Mouse (Mus musculus) stomach, embryonic 14.5 days (tissue): ENCODE results near the gene Gadd45g. TPM values are rescaled to one million over a fixed set of nuclear protein-coding genes. Genes with fewer than 3 reads are reported as not detected.
A peak's percentile ranks its signal among the peaks of the same experiment; 100 is the strongest.

Source experiments
- ATAC-seq: fragments of 200-750 bp; cut with Nextera tagmentation; 2 replicates; pipeline ENCODE4 v1.8.0; 2017; ENCODE audit warnings: low read depth, moderate TSS enrichment; ENCODE audit not compliant: insufficient number of reproducible peaks, insufficient read depth, low FRiP score
- H3K27ac ChIP-seq: fragments of 300-500 bp; sonication (generic); 2 replicates; pipeline ENCODE4 v1.5.1; 2014; ENCODE audit warnings: mild to moderate bottlenecking, low read length, moderate library complexity, mixed read lengths
- H3K27me3 ChIP-seq: fragments of 300-500 bp; sonication (generic); 2 replicates; pipeline ENCODE4 v1.6.1; 2014; ENCODE audit warnings: low read length, control low read depth, mixed read lengths; ENCODE audit not compliant: control insufficient read depth, insufficient read depth
- H3K36me3 ChIP-seq: fragments of 300-500 bp; sonication (generic); 2 replicates; pipeline ENCODE4 v1.6.1; 2014; ENCODE audit warnings: mild to moderate bottlenecking, control low read depth, low read length, moderate library complexity, mixed read lengths; ENCODE audit not compliant: control insufficient read depth, insufficient read depth
- H3K4me1 ChIP-seq: fragments of 300-500 bp; sonication (generic); 2 replicates; pipeline ENCODE4 v1.6.1; 2014; ENCODE audit warnings: low read length, control low read depth, mixed read lengths; ENCODE audit not compliant: control insufficient read depth, insufficient read depth
- H3K4me2 ChIP-seq: fragments of 300-500 bp; sonication (generic); replicated peaks from 2 replicates; pipeline ENCODE4 v1.6.1; 2014; ENCODE audit warnings: low read depth, low read length, control low read depth
- H3K4me3 ChIP-seq: fragments of 300-500 bp; sonication (generic); 2 replicates; pipeline ENCODE4 v1.5.1; 2014; ENCODE audit warnings: low read depth, low read length, control low read depth
- H3K9ac ChIP-seq: fragments of 300-500 bp; sonication (generic); replicated peaks from 2 replicates; pipeline ENCODE4 v1.6.1; 2014; ENCODE audit warnings: low read depth, mild to moderate bottlenecking, control low read depth, low read length, moderate library complexity, mixed read lengths
- H3K9me3 ChIP-seq: fragments of 300-500 bp; sonication (generic); 2 replicates; pipeline ENCODE4 v1.6.1; 2016; ENCODE audit warnings: low read depth, low read length, control low read depth; ENCODE audit not compliant: control insufficient read depth
- WGBS: fragments of 180-500 bp; shearing (Covaris S2); extraction: QIAGEN DNeasy Blood & Tissue Kit; methylation state at CpG from one replicate; pipeline ENCODE4 v1.1.7; 2014; 5-methylcytosine and 5-hydroxymethylcytosine counted together
- polyA plus RNA-seq: library from polyadenylated mRNA; unstranded; fragments of >200 nt; fragmentation: Nextera tagmentation; extraction: Ambion mirVana; gene quantifications from 2 replicates; pipeline ENCODE4 v1.2.1, GENCODE M21; 2014

The Gadd45g gene
- polyA plus RNA-seq, 1 experiment from 2014 or later, result 22.9 TPM

DNA sequence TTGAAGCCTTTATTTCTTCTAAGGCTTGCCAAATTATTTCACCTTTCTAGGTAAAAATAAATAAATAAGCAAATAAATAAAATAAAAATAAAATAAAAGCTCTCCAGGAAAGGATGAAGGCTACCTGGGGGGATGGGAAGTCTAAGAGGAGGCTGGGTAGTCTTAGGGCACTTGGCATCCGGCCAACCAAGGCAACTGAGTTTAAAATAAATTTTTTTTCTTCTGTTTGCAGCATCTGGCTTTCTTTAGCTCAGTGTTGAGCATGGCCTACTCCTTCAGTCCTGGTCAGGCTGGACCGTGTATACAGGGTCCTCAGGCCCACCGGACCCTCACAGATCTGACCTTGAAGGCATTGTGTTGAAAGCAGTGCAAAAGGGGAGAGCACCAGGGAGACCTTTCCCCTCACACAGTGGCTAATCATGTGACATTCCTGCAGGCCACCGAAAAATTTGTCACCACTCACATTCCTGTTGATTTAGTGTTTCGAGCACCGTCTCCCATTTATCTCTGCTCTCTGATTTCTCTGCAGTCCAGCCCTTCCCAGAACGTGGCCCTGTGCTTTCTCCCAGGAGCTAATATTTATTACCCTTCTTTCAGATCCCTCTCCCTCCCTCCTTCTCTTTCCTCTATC, 6.2 kb downstream of the Gadd45g start:
- no peak overlapping the region for H3K27ac ChIP-seq
- no peaks in the 10 kb centered on the region for H3K36me3 ChIP-seq
- 25% methylated on average over 7 of the region's 7 CpGs for WGBS
- H3K27me3 ChIP-seq, result no peaks in the 10 kb centered on the region
- no peak for ATAC-seq
- no peak overlapping the region for H3K4me2 ChIP-seq
- H3K4me1 ChIP-seq, result peaks cover 29% of the 10 kb centered on the region
- no peaks in the 10 kb centered on the region for H3K9me3 ChIP-seq
- no peak overlapping the region for H3K9ac ChIP-seq
- no peak overlapping the region for H3K4me3 ChIP-seq

GRCm38 (mm10) chr13:51853301-51854243, 7.1 kb downstream of the Gadd45g start:
- H3K27me3 ChIP-seq, result no peaks in the 10 kb centered on the region
- 30% methylated on average over 16 of the region's 16 CpGs for WGBS
- no peak overlapping the region for H3K27ac ChIP-seq
- no peak overlapping the region for H3K4me3 ChIP-seq
- no peak overlapping the region for H3K4me2 ChIP-seq
- no peaks in the 10 kb centered on the region for H3K36me3 ChIP-seq
- ATAC-seq, result peak; percentile 66; the same call in 1 of the 2 replicates
- H3K9me3 ChIP-seq, result no peaks in the 10 kb centered on the region
- peaks cover 22% of the 10 kb centered on the region for H3K4me1 ChIP-seq
- no peak overlapping the region for H3K9ac ChIP-seq

GRCm38 (mm10) chr13:51855584-51855983, 9.1 kb downstream of the Gadd45g start:
- Histone ChIP-seq H3K27ac (no peak overlapping the region), H3K4me1 (peaks cover 13% of the 10 kb centered on the region), H3K4me3 (no peak overlapping the region), H3K9me3 (no peaks in the 10 kb centered on the region), H3K4me2 (no peak overlapping the region), H3K36me3 (no peaks in the 10 kb centered on the region), H3K27me3 (no peaks in the 10 kb centered on the region), H3K9ac (no peak overlapping the region)
- no peak for ATAC-seq
- 72% methylated on average over 5 of the region's 5 CpGs for WGBS

DNA sequence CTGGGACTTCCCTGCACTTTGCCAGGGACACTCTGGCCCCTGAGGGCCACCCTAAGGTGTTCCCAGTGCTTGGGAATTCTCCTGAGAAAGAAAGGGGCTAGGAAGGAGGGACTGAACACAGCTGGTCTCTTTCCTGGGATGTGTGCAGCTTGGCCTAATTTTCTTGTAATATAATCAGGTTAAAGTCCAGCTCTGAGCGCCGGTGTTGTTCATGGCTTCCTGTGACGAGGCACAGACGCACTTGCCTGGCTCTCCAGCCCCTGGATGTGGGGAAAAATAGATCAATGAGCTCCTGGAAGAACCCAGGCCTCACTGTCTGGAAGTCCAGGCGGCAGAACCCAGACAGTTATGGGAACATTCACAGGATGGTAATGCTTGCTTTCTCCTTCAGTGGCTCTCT, 10.7 kb downstream of the Gadd45g start:
- Histone ChIP-seq H3K36me3 (no peaks in the 10 kb centered on the region), H3K9me3 (no peaks in the 10 kb centered on the region), H3K27ac (no peak overlapping the region; the same call in 1 of the 2 replicates), H3K9ac (no peak overlapping the region), H3K4me3 (no peak overlapping the region), H3K4me2 (no peak overlapping the region), H3K4me1 (peaks cover 13% of the 10 kb centered on the region), H3K27me3 (no peaks in the 10 kb centered on the region)
- WGBS, result 39% methylated on average over 5 of the region's 5 CpGs
- ATAC-seq, result no peak

- Histone ChIP-seq H3K4me1 (peaks cover 4% of the 10 kb centered on the region; the same call in 1 of the 2 replicates), H3K27me3 (no peaks in the 10 kb centered on the region), H3K9ac (no peak overlapping the region), H3K4me3 (no peak overlapping the region), H3K9me3 (no peaks in the 10 kb centered on the region), H3K4me2 (no peak overlapping the region), H3K27ac (no peak overlapping the region), H3K36me3 (no peaks in the 10 kb centered on the region)
- WGBS, result 67% methylated on average over 4 of the region's 4 CpGs
- no peak for ATAC-seq
Observed at GRCm38 (mm10) chr13:51858475-51858874, 12.0 kb downstream of the Gadd45g start.

DNA sequence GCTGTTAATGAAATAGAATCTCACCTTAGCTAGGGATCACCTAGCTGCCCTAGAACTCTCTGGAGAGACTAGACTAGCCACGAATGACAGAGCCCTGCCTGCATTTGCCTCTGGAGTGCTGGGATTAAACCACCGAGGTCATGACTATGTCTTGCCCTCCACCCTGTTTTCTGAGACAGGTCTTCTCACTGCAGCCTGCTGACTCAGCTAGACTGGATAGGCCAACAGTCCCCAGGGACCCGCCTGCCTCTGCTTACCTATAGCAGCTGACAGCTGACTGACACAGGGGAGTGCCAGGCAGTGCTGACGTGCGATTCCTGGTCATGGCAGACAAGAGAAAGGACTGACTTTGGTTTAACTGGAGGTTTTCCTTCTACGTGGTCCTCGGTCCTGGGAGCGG, 12.7 kb downstream of the Gadd45g start:
- no peaks in the 10 kb centered on the region for H3K27me3 ChIP-seq
- H3K4me1 ChIP-seq, result no peaks in the 10 kb centered on the region
- no peak overlapping the region for H3K4me3 ChIP-seq
- no peak overlapping the region for H3K27ac ChIP-seq
- WGBS, result 87% methylated on average over 8 of the region's 8 CpGs
- H3K9ac ChIP-seq, result no peak overlapping the region
- no peak for ATAC-seq
- no peaks in the 10 kb centered on the region for H3K9me3 ChIP-seq
- no peaks in the 10 kb centered on the region for H3K36me3 ChIP-seq
- H3K4me2 ChIP-seq, result no peak overlapping the region

GRCm38 (mm10) chr13:51859798-51860197, 13.3 kb downstream of the Gadd45g start:
- Histone ChIP-seq H3K27me3 (no peaks in the 10 kb centered on the region), H3K4me3 (no peak overlapping the region), H3K4me2 (no peak overlapping the region), H3K9me3 (no peaks in the 10 kb centered on the region), H3K4me1 (no peaks in the 10 kb centered on the region), H3K27ac (no peak overlapping the region), H3K36me3 (no peaks in the 10 kb centered on the region), H3K9ac (no peak overlapping the region)
- whole genome bisulfite sequencing, result 43% methylated on average over 3 of the region's 3 CpGs
- ATAC-seq, result no peak

DNA sequence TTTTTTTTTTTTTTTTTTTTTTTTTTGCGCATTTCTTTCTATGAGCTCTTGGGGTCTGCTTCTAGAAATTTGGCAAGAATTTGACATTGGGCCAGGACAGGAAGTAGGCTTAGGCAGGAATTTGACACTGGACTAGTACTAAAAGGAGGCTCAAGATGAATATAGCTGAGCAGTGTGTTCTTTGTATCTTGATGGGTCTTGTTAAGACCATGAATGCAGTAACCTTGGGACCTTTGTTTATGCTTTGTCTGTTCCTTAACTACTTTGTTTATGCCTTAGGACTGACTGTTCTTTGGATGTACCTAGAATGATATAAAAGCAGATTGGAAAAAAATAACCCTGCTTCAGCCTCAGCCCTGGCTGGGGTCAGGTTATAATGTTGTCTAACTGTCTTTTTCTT, 16.3 kb downstream of the Gadd45g start:
- WGBS, result 88% methylated on average over 1 of the region's 1 CpGs
- no peak for ATAC-seq
- Histone ChIP-seq H3K36me3 (no peaks in the 10 kb centered on the region), H3K9me3 (no peaks in the 10 kb centered on the region), H3K9ac (no peak overlapping the region), H3K27me3 (no peaks in the 10 kb centered on the region), H3K4me2 (no peak overlapping the region), H3K4me1 (no peaks in the 10 kb centered on the region), H3K27ac (no peak overlapping the region), H3K4me3 (no peak overlapping the region)
